Mouse (Mus musculus): ENCODE results near the gene Prr3.
"Not testable (repeated sequence)": the region's sequence is repeated elsewhere in the genome, so short reads cannot be mapped to it uniquely, and the experiment has no call there.

The Prr3 gene

GRCm38 (mm10) chr17:35998545-35999305, 18.7 kb upstream of the Prr3 start:
- peak; percentile 61 for DNase-seq (ENCODE audit: low read depth)

- DNase-seq (ENCODE audit: low read depth): peak; percentile 77
Observed at GRCm38 (mm10) chr17:35997713-35998510, 17.9 kb upstream of the Prr3 start.

- peak; percentile 100 for DNase-seq (ENCODE audit: low read depth)
Observed at GRCm38 (mm10) chr17:35996949-35997348, 16.9 kb upstream of the Prr3 start.

GRCm38 (mm10) chr17:35994879-35995240, 14.8 kb upstream of the Prr3 start:
- DNase-seq (ENCODE audit: low read depth): peak; percentile 48

- peak; percentile 78 for DNase-seq (ENCODE audit: low read depth)
Observed at GRCm38 (mm10) chr17:35994175-35994878, 14.3 kb upstream of the Prr3 start.

GRCm38 (mm10) chr17:35993675-35994074, 13.6 kb upstream of the Prr3 start:
- DNase-seq (ENCODE audit: low read depth): peak; percentile 95

- no peak for DNase-seq (ENCODE audit: low read depth)
Observed at GRCm38 (mm10) chr17:35991781-35992180, 11.7 kb upstream of the Prr3 start.

- DNase-seq (ENCODE audit: low read depth): no peak
Observed at GRCm38 (mm10) chr17:35981776-35982175, 1.7 kb upstream of the Prr3 start.

GRCm38 (mm10) chr17:35980363-35980754, 323 bp upstream of the Prr3 start:
- no peak for DNase-seq (ENCODE audit: low read depth)

- no peak for DNase-seq (ENCODE audit: low read depth)
Observed at GRCm38 (mm10) chr17:35978811-35979400, 1.1 kb downstream of the Prr3 start.

- DNase-seq (ENCODE audit: low read depth): peak; percentile 47
Observed at GRCm38 (mm10) chr17:35972131-35972530, 7.9 kb downstream of the Prr3 start.

GRCm38 (mm10) chr17:35969418-35970389, 10.3 kb downstream of the Prr3 start, which contains the start of gene Abcf1:
TSS of gene Abcf1 (minus strand) at chr17:35969761.
- DNase-seq (ENCODE audit: low read depth): peak; percentile 99

- no peak for DNase-seq (ENCODE audit: low read depth)
Observed at GRCm38 (mm10) chr17:35967621-35968020, 12.4 kb downstream of the Prr3 start.

GRCm38 (mm10) chr17:35963279-35963678, 16.8 kb downstream of the Prr3 start:
- DNase-seq (ENCODE audit: low read depth): no peak

GRCm38 (mm10) chr17:35958533-35959223, 21.4 kb downstream of the Prr3 start:
- DNase-seq (ENCODE audit: low read depth): no peak

GRCm38 (mm10) chr17:35954665-35955064, 25.4 kb downstream of the Prr3 start:
- no peak for DNase-seq (ENCODE audit: low read depth)

- DNase-seq (ENCODE audit: low read depth): not testable (repeated sequence)
Observed at GRCm38 (mm10) chr17:35952559-35952958, 27.5 kb downstream of the Prr3 start.

- not testable (repeated sequence) for DNase-seq (ENCODE audit: low read depth)
Observed at GRCm38 (mm10) chr17:35950946-35951345, 29.1 kb downstream of the Prr3 start.

GRCm38 (mm10) chr17:35939941-35940340, 40.1 kb downstream of the Prr3 start:
- DNase-seq (ENCODE audit: low read depth): no peak

GRCm38 (mm10) chr17:35939108-35939507, 40.9 kb downstream of the Prr3 start:
- DNase-seq (ENCODE audit: low read depth): no peak
